Mouse (Mus musculus) embryonic facial prominence, embryonic 11.5 days (tissue): ENCODE results near the gene Gan. TPM values are rescaled to one million over a fixed set of nuclear protein-coding genes. Genes with fewer than 3 reads are reported as not detected.

Source experiments
- ATAC-seq: fragments of 200-750 bp; cut with Nextera tagmentation; replicated peaks from 2 replicates; pipeline ENCODE4 v1.8.0; 2017; ENCODE audit warnings: low read depth; ENCODE audit not compliant: insufficient number of reproducible peaks, low FRiP score, low TSS enrichment
- DNase-seq: peaks from one replicate; pipeline ENCODE4 v3.0.0-alpha.2; 2015; ENCODE audit warnings: low spot score
- H3K27ac ChIP-seq: fragments of 300-500 bp; sonication (generic); replicated peaks from 2 replicates; pipeline ENCODE4 v1.5.1; 2014; ENCODE audit warnings: mild to moderate bottlenecking, low read depth, low read length, control low read depth
- H3K27me3 ChIP-seq: fragments of 300-500 bp; sonication (generic); 2 replicates; pipeline ENCODE4 v1.6.1; 2014; ENCODE audit warnings: mild to moderate bottlenecking, low read length, moderate library complexity, mixed read lengths; ENCODE audit not compliant: control insufficient read depth, insufficient read depth
- H3K36me3 ChIP-seq: fragments of 300-500 bp; sonication (generic); replicated peaks from 2 replicates; pipeline ENCODE4 v1.6.1; 2014; ENCODE audit warnings: low read depth, mild to moderate bottlenecking, low read length, moderate library complexity, mixed read lengths; ENCODE audit not compliant: control insufficient read depth, insufficient read depth
- H3K4me1 ChIP-seq: fragments of 300-500 bp; sonication (generic); 2 replicates; pipeline ENCODE4 v1.6.1; 2014; ENCODE audit warnings: low read length, mixed read lengths; ENCODE audit not compliant: control insufficient read depth, insufficient read depth
- H3K4me2 ChIP-seq: fragments of 300-500 bp; sonication (generic); 2 replicates; pipeline ENCODE4 v1.6.1; 2014; ENCODE audit warnings: low read depth, mild to moderate bottlenecking, control low read depth, low read length, moderate library complexity
- H3K4me3 ChIP-seq: fragments of 300-500 bp; sonication (generic); 2 replicates; pipeline ENCODE4 v1.5.1; 2014; ENCODE audit warnings: low read depth, low read length, control low read depth
- H3K9ac ChIP-seq: fragments of 300-500 bp; sonication (generic); replicated peaks from 2 replicates; pipeline ENCODE4 v1.6.1; 2014; ENCODE audit warnings: mild to moderate bottlenecking, control low read depth, low read length
- H3K9me3 ChIP-seq: fragments of 300-500 bp; sonication (generic); replicated peaks from 2 replicates; pipeline ENCODE4 v1.6.1; 2016; ENCODE audit warnings: mild to moderate bottlenecking, low read length, inconsistent platforms, mixed read lengths; ENCODE audit not compliant: control insufficient read depth
- WGBS: fragments of 180-500 bp; shearing (Covaris S2); extraction: QIAGEN DNeasy Blood & Tissue Kit; methylation state at CpG from one replicate; pipeline ENCODE4 v1.1.7; 2014; 5-methylcytosine and 5-hydroxymethylcytosine counted together
- polyA plus RNA-seq: library from polyadenylated mRNA; unstranded; fragments of >200 nt; fragmentation: Nextera tagmentation; extraction: Ambion mirVana; gene quantifications from 2 replicates; pipeline ENCODE4 v1.2.1, GENCODE M21; 2014

The Gan gene
- polyA plus RNA-seq, 1 experiment from 2014 or later: 1.9 TPM

DNA sequence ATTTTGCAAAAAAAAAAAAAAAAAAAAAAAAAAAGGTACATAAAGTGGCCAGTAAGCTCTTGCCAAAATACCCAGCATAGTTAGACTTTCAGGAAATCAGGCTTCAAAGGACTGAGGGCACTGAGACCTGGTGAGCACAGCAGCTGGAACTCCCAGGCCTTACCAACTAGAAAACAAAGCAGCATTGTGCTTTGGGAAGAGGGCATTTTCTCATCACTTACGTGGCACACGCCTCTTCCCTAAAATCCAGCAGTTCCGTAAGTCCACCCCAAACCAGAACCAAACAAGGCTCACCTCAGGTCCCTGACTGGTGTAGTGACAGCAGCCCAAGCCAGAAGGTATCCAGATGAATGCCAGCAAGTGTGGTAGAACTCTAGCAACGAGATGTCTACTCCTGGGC, 45.1 kb downstream of the Gan start:
- Histone ChIP-seq H3K27ac (no peak overlapping the region), H3K4me2 (no peak overlapping the region), H3K4me1 (no peaks in the 10 kb centered on the region; the same call in none of the 2 replicates), H3K9ac (no peak overlapping the region), H3K36me3 (no peaks in the 10 kb centered on the region; the same call in 1 of the 2 replicates), H3K9me3 (no peaks in the 10 kb centered on the region), H3K27me3 (no peaks in the 10 kb centered on the region), H3K4me3 (no peak overlapping the region)
- DNase-seq: no peak
- 80% methylated on average over 4 of the region's 4 CpGs for WGBS
- no peak for ATAC-seq

DNA sequence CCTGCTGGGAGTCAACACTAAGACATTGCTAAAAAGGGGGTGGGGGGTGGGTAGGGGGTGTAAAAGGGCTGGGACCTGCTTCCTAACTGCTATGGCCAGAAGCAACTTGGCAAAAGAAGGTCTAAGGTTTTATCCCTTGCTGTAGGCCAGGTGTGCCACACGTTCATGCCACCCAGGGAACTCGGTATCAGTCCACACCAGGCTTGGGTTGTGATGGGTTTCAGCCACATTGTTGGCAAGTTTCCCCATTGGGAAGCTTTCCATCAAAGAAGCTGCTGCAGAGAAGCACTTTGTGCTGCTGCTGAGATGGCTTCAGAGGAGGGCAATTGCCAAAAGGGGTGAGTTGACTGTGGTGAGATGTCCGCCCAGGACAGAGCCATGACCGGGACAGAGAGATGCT, 47.9 kb downstream of the Gan start:
- no peak overlapping the region for H3K27ac ChIP-seq

DNA sequence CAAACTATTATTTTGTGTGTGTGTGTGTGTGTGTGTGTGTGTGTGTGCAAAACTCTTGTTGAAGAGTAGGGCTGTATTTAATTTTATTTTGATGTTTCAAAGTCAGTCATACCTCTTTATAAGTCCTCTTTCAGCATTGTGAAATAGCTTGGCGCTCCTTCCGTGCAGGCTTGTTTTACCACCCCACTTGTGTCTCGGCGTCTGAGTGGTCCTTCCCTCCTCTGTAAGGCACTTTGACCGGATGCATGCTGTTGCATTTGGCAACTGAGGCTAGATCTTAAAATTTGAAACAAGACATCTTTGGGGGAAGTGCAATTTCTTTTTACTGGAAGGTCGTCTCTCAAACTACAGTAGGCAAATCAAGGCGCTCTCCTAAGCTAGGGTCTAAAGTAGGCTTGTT, 48.7 kb downstream of the Gan start:
- no peaks in the 10 kb centered on the region for H3K4me1 ChIP-seq

More for the DNA sequence above, 47.9 kb downstream of the Gan start:
- H3K9ac ChIP-seq: no peak overlapping the region
- H3K27me3 ChIP-seq: no peaks in the 10 kb centered on the region
- 93% methylated on average over 4 of the region's 4 CpGs for WGBS
- ATAC-seq (no peak), DNase-seq (no peak)
- no peak overlapping the region for H3K4me2 ChIP-seq
- no peaks in the 10 kb centered on the region for H3K4me1 ChIP-seq
- no peak overlapping the region for H3K4me3 ChIP-seq
- no peaks in the 10 kb centered on the region; the same call in 1 of the 2 replicates for H3K36me3 ChIP-seq
- H3K9me3 ChIP-seq: no peaks in the 10 kb centered on the region

DNA sequence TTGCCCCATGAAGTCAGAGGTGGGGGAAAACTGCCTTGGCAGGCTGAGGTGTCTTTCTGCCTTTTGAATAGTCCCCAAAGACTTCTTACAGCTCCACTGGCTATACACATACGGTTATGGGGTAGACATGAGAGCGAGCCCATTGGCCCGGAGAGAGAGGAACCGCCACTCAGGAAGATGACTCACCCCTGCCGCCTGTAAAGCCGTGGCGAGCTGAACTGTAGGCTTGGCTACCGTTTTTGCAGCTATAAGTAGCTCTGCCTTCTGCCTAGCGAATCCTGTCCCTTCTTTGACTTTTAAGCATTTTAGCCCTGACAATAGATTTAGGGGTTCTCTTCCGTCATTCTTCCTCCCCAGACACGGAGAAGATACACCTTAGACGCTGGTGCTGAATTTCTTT, 51.2 kb downstream of the Gan start:
- no peak overlapping the region for H3K4me2 ChIP-seq
- H3K4me1 ChIP-seq: no peaks in the 10 kb centered on the region
- no peaks in the 10 kb centered on the region for H3K9me3 ChIP-seq
- 94% methylated on average over 12 of the region's 12 CpGs for WGBS
- no peaks in the 10 kb centered on the region for H3K27me3 ChIP-seq
- H3K4me3 ChIP-seq: no peak overlapping the region
- no peaks in the 10 kb centered on the region for H3K36me3 ChIP-seq
- H3K27ac ChIP-seq: no peak overlapping the region
- H3K9ac ChIP-seq: no peak overlapping the region
- no peak for ATAC-seq
- no peak for DNase-seq

More for the DNA sequence above, 48.7 kb downstream of the Gan start:
- no peak overlapping the region for H3K27ac ChIP-seq
- no peak for DNase-seq
- H3K27me3 ChIP-seq: no peaks in the 10 kb centered on the region
- no peak overlapping the region for H3K9ac ChIP-seq
- H3K9me3 ChIP-seq: no peaks in the 10 kb centered on the region
- H3K4me2 ChIP-seq: no peak overlapping the region
- H3K4me3 ChIP-seq: no peak overlapping the region
- 94% methylated on average over 7 of the region's 7 CpGs for WGBS
- no peaks in the 10 kb centered on the region; the same call in 1 of the 2 replicates for H3K36me3 ChIP-seq
- ATAC-seq: no peak

DNA sequence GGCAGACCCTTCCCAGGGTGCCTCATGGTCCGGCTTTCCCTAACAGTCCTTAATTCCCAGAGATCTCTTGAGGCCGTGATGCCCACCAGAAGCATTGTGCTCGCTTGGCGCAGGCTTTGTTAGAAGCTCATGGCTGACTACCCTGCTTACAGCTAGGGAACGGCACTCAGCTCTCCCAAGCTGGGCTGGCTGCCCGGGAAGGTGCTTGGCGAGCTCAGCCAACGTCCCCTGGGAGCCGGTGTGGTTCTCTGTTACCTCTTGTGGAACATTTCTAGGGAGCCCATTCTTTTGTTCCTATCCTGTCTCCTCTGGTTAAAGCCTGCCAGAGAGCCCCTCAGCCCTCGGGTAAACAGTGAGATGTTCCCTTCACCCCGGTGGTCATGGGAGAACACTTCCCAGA, 54.2 kb downstream of the Gan start:
- Histone ChIP-seq H3K27me3 (no peaks in the 10 kb centered on the region), H3K9ac (no peak overlapping the region), H3K36me3 (no peaks in the 10 kb centered on the region), H3K9me3 (no peaks in the 10 kb centered on the region), H3K4me1 (no peaks in the 10 kb centered on the region), H3K4me2 (no peak overlapping the region), H3K27ac (no peak overlapping the region), H3K4me3 (no peak overlapping the region)
- 93% methylated on average over 11 of the region's 11 CpGs for WGBS
- ATAC-seq (no peak), DNase-seq (no peak)

DNA sequence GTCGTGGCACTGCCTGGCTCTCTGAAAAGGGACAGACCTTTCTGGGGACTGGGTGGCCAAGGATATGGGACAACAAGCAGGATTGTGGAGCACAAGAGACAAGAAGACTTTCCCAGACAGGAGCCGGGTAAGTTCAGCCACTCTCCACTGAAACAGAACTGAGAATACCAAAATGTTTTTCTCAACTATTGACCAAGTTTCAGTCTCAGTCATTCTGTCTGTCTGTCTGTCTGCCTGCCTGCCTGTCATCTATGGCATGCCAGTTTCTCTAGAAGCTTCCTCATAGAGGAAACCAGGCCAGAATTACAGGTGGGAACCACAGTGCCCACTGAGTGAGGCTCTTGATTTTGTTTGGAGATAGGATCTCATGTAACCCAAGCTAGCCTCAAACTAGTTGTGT, 59.8 kb downstream of the Gan start:
- ATAC-seq: no peak
- 98% methylated on average over 2 of the region's 2 CpGs for WGBS
- no peak overlapping the region for H3K4me2 ChIP-seq
- H3K4me1 ChIP-seq: no peaks in the 10 kb centered on the region
- H3K27me3 ChIP-seq: no peaks in the 10 kb centered on the region
- no peak for DNase-seq
- no peak overlapping the region for H3K4me3 ChIP-seq
- no peaks in the 10 kb centered on the region for H3K36me3 ChIP-seq
- no peaks in the 10 kb centered on the region for H3K9me3 ChIP-seq
- H3K9ac ChIP-seq: no peak overlapping the region
- no peak overlapping the region for H3K27ac ChIP-seq

DNA sequence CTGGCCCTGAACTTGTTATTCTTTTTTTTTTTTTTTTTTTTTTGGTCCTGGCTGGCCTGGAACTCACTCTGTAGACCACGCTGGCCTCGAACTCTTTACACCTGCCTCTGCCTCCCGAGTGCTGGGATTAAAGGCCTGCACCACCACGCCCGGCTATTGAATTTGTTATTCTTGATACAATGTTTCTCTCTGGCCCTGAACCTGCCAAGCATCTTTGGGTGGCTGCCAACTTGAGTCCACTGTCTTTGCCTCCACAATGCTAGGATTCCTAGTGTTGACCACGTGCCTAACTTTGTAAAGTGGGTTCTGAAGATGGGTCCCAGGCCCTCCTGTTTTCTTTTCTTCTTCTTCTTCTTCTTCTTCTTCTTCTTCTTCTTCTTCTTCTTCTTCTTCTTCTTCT, 64.5 kb downstream of the Gan start:
- no peak overlapping the region for H3K4me3 ChIP-seq
- DNase-seq (no peak), ATAC-seq (no peak)
- no peak overlapping the region for H3K27ac ChIP-seq
- no peaks in the 10 kb centered on the region for H3K4me1 ChIP-seq
- no peak overlapping the region for H3K9ac ChIP-seq
- no peak overlapping the region for H3K4me2 ChIP-seq
- 88% methylated on average over 6 of the region's 6 CpGs for WGBS
- no peaks in the 10 kb centered on the region for H3K9me3 ChIP-seq
- no peaks in the 10 kb centered on the region for H3K36me3 ChIP-seq
- H3K27me3 ChIP-seq: no peaks in the 10 kb centered on the region

DNA sequence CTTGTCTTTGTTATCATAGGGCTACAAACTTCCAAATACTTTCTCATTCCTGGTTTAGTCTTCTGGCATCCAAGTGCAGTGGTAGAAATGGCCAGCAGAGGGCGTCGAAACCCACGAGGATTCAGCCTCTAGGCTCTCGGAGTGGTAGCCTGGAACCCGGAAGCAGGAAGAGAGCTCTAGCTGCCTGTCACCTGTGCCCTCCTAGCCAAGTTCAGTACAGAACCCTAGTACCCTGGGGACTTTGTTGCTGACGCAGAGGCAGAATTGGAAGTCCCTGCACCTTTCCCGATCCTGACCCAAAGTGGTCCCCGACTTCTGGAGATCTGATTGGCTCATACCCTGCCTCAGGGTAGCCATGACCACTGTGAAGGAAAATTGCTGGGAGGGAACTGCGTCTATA, 66.7 kb downstream of the Gan start:
- Histone ChIP-seq H3K4me1 (no peaks in the 10 kb centered on the region), H3K4me2 (peak overlapping the region; percentile 27), H3K27ac (no peak overlapping the region), H3K9me3 (no peaks in the 10 kb centered on the region), H3K9ac (no peak overlapping the region; the same call in 1 of the 2 replicates), H3K4me3 (0 out of 2 replicates have a peak overlapping the region, but pooled peaks have one; percentile 8), H3K36me3 (no peaks in the 10 kb centered on the region), H3K27me3 (no peaks in the 10 kb centered on the region)
- ATAC-seq: peak; percentile 76
- peak; percentile 89 for DNase-seq
- WGBS: 17% methylated on average over 9 of the region's 9 CpGs
